Mouse (Mus musculus) layer of hippocampus, adult 6 months (tissue): Measurements from ENCODE around the gene Aadacl2. TPM values are rescaled to one million over a fixed set of nuclear protein-coding genes. Genes with fewer than 3 reads are reported as not detected.

Experiments
- long read RNA-seq, 2 experiments: library from polyadenylated mRNA; unstranded; transcript quantifications; one replicate each; pipeline ENCODE4 v2.0.0; 2019 to 2020
- polyA plus RNA-seq: library from polyadenylated mRNA; unstranded; fragments of <200 nt; fragmentation: Nextera tagmentation; gene quantifications from 2 replicates; pipeline ENCODE4 v1.2.3, GENCODE M21; 2021

Aadacl2 gene
- polyA plus RNA-seq: not detected in 2 replicates
- long read RNA-seq, experiment 1: 0 reads
- long read RNA-seq, experiment 2: 0 reads

GRCm38 (mm10) chr3:60006443-60006842 is at the start of gene Aadacl2:
Gene Aadacl2, plus strand, starts transcription at chr3:60006743.

GRCm38 (mm10) chr3:60025417-60025816 is 18.9 kb downstream of the Aadacl2 start, which contains the start of gene Aadac:
Gene Aadac, plus strand, starts transcription at chr3:60025717.

Other genes starting within 250 kb of the Aadacl2 start
- not detected in 2 replicates for gene Gm8298, start 145.7 kb upstream of the Aadacl2 start, polyA plus RNA-seq
- gene C130079G13Rik, start 81.5 kb upstream of the Aadacl2 start, polyA plus RNA-seq: not detected in 2 replicates
- gene Aadac, start 19.0 kb downstream of the Aadacl2 start, polyA plus RNA-seq: not detected in 2 replicates
- not detected in 2 replicates for gene Sucnr1, start 75.1 kb downstream of the Aadacl2 start, polyA plus RNA-seq